Mouse (Mus musculus): ENCODE measurements at regions not wholly inside any gene's neighbourhood (a gene's known extent, or its start where the extent isn't known, plus 50 kb on each side); places are given as distances from the start of the nearest gene placed in this dataset.

- Histone ChIP-seq H3K4me1 (replicated peaks) (peaks cover 7% of the 10 kb centered on the region; the same call in 1 of the 2 replicates), H3K27me3 (ENCODE audit: insufficient read depth, poor library complexity, severe bottlenecking) (no peaks in the 10 kb centered on the region), H3K4me3 (no peak overlapping the region), H3K36me3 (no peaks in the 10 kb centered on the region), H3K27ac (no peak overlapping the region; the same call in 1 of the 2 replicates), H3K9me3 (no peaks in the 10 kb centered on the region)
- DNase-seq (ENCODE audit: low spot score), result no peak
- 78% methylated on average over 13 of the region's 13 CpGs for WGBS
Observed at GRCm38 (mm10) chr2:75405524-75406214, 253.4 kb upstream of the Hnrnpa3 start.

- H3K4me3 ChIP-seq, result no peak overlapping the region
- H3K27me3 ChIP-seq (ENCODE audit: insufficient read depth, poor library complexity, severe bottlenecking), result no peaks in the 10 kb centered on the region
- H3K4me1 ChIP-seq (replicated peaks), result peaks cover 7% of the 10 kb centered on the region; the same call in 1 of the 2 replicates
- DNase-seq (ENCODE audit: low spot score), result no peak
- H3K36me3 ChIP-seq, result no peaks in the 10 kb centered on the region
- 69% methylated on average over 6 of the region's 6 CpGs for WGBS
- H3K9me3 ChIP-seq, result no peaks in the 10 kb centered on the region
- H3K27ac ChIP-seq, result no peak overlapping the region; the same call in 1 of the 2 replicates
Observed at GRCm38 (mm10) chr2:75406721-75407455, 252.2 kb upstream of the Hnrnpa3 start.

GRCm38 (mm10) chr2:75407560-75407959 is 251.5 kb upstream of the Hnrnpa3 start:
- Histone ChIP-seq H3K27ac (no peak overlapping the region), H3K27me3 (ENCODE audit: insufficient read depth, poor library complexity, severe bottlenecking) (no peaks in the 10 kb centered on the region), H3K9me3 (no peaks in the 10 kb centered on the region), H3K4me3 (no peak overlapping the region), H3K36me3 (no peaks in the 10 kb centered on the region), H3K4me1 (replicated peaks) (peaks cover 7% of the 10 kb centered on the region; the same call in 1 of the 2 replicates)
- DNase-seq (ENCODE audit: low spot score), result no peak
- WGBS, result 79% methylated on average over 4 of the region's 4 CpGs

- 93% methylated on average over 2 of the region's 2 CpGs for WGBS
- Histone ChIP-seq H3K27me3 (ENCODE audit: insufficient read depth, poor library complexity, severe bottlenecking) (no peaks in the 10 kb centered on the region), H3K36me3 (no peaks in the 10 kb centered on the region), H3K27ac (no peak overlapping the region), H3K4me1 (replicated peaks) (peaks cover 7% of the 10 kb centered on the region; the same call in 1 of the 2 replicates), H3K9me3 (no peaks in the 10 kb centered on the region), H3K4me3 (no peak overlapping the region)
- DNase-seq (ENCODE audit: low spot score), result no peak
Observed at GRCm38 (mm10) chr2:75408016-75408415, 251.0 kb upstream of the Hnrnpa3 start.

GRCm38 (mm10) chr2:75409806-75410205 is 249.3 kb upstream of the Hnrnpa3 start:
- Histone ChIP-seq H3K4me3 (no peak overlapping the region), H3K27ac (no peak overlapping the region), H3K9me3 (no peaks in the 10 kb centered on the region), H3K4me1 (replicated peaks) (peaks cover 7% of the 10 kb centered on the region; the same call in 1 of the 2 replicates), H3K27me3 (ENCODE audit: insufficient read depth, poor library complexity, severe bottlenecking) (no peaks in the 10 kb centered on the region), H3K36me3 (no peaks in the 10 kb centered on the region)
- WGBS, result 92% methylated on average over 7 of the region's 7 CpGs
- no peak for DNase-seq (ENCODE audit: low spot score)

- DNase-seq (ENCODE audit: low spot score), result no peak
- Histone ChIP-seq H3K4me3 (no peak overlapping the region), H3K4me1 (replicated peaks) (no peaks in the 10 kb centered on the region), H3K27ac (no peak overlapping the region), H3K9me3 (no peaks in the 10 kb centered on the region), H3K36me3 (no peaks in the 10 kb centered on the region), H3K27me3 (ENCODE audit: insufficient read depth, poor library complexity, severe bottlenecking) (no peaks in the 10 kb centered on the region)
- WGBS, result 92% methylated on average over 5 of the region's 5 CpGs
Observed at GRCm38 (mm10) chr2:75412735-75413134, 246.3 kb upstream of the Hnrnpa3 start.

- no peaks in the 10 kb centered on the region for H3K9me3 ChIP-seq
- H3K4me1 ChIP-seq (replicated peaks), result peaks cover 10% of the 10 kb centered on the region; the same call in 1 of the 2 replicates
- no peak for DNase-seq (ENCODE audit: low spot score)
- 88% methylated on average over 2 of the region's 2 CpGs for WGBS
- H3K4me3 ChIP-seq, result no peak overlapping the region
- H3K36me3 ChIP-seq, result no peaks in the 10 kb centered on the region
- H3K27me3 ChIP-seq (ENCODE audit: insufficient read depth, poor library complexity, severe bottlenecking), result no peaks in the 10 kb centered on the region
- no peak overlapping the region for H3K27ac ChIP-seq
Observed at GRCm38 (mm10) chr2:75418689-75419088, 240.4 kb upstream of the Hnrnpa3 start.

- Histone ChIP-seq H3K9me3 (no peaks in the 10 kb centered on the region), H3K4me1 (replicated peaks) (peaks cover 14% of the 10 kb centered on the region), H3K27me3 (ENCODE audit: insufficient read depth, poor library complexity, severe bottlenecking) (no peaks in the 10 kb centered on the region), H3K27ac (no peak overlapping the region), H3K36me3 (no peaks in the 10 kb centered on the region), H3K4me3 (no peak overlapping the region)
- no peak for DNase-seq (ENCODE audit: low spot score)
- WGBS, result 90% methylated on average over 1 of the region's 1 CpGs
Observed at GRCm38 (mm10) chr2:75419142-75419541, 239.9 kb upstream of the Hnrnpa3 start.

GRCm38 (mm10) chr2:75422798-75423685 is 236.0 kb upstream of the Hnrnpa3 start:
- H3K27ac ChIP-seq, result no peak overlapping the region; the same call in 1 of the 2 replicates
- no peak overlapping the region for H3K4me3 ChIP-seq
- H3K36me3 ChIP-seq, result no peaks in the 10 kb centered on the region
- WGBS, result 83% methylated on average over 20 of the region's 20 CpGs
- H3K9me3 ChIP-seq, result no peaks in the 10 kb centered on the region
- peaks cover 33% of the 10 kb centered on the region for H3K4me1 ChIP-seq (replicated peaks)
- DNase-seq (ENCODE audit: low spot score), result no peak
- H3K27me3 ChIP-seq (ENCODE audit: insufficient read depth, poor library complexity, severe bottlenecking), result no peaks in the 10 kb centered on the region

- H3K36me3 ChIP-seq, result no peaks in the 10 kb centered on the region
- DNase-seq (ENCODE audit: low spot score), result peak; percentile 15
- no peak overlapping the region for H3K4me3 ChIP-seq
- H3K27me3 ChIP-seq (ENCODE audit: insufficient read depth, poor library complexity, severe bottlenecking), result no peaks in the 10 kb centered on the region
- peaks cover 33% of the 10 kb centered on the region for H3K4me1 ChIP-seq (replicated peaks)
- H3K27ac ChIP-seq, result 0 out of 2 replicates have a peak overlapping the region, but pooled peaks have one; percentile 40
- WGBS, result 40% methylated on average over 5 of the region's 5 CpGs
- no peaks in the 10 kb centered on the region for H3K9me3 ChIP-seq
Observed at GRCm38 (mm10) chr2:75423872-75424271, 235.2 kb upstream of the Hnrnpa3 start.

GRCm38 (mm10) chr2:75424363-75424762 is 234.7 kb upstream of the Hnrnpa3 start:
- H3K27me3 ChIP-seq (ENCODE audit: insufficient read depth, poor library complexity, severe bottlenecking), result no peaks in the 10 kb centered on the region
- no peak for DNase-seq (ENCODE audit: low spot score)
- H3K36me3 ChIP-seq, result no peaks in the 10 kb centered on the region
- peak overlapping the region; percentile 40; the same call in 1 of the 2 replicates for H3K27ac ChIP-seq
- 51% methylated on average over 7 of the region's 7 CpGs for WGBS
- no peak overlapping the region for H3K4me3 ChIP-seq
- H3K4me1 ChIP-seq (replicated peaks), result peaks cover 33% of the 10 kb centered on the region
- no peaks in the 10 kb centered on the region for H3K9me3 ChIP-seq

GRCm38 (mm10) chr2:75424911-75425310 is 234.2 kb upstream of the Hnrnpa3 start:
- Histone ChIP-seq H3K9me3 (no peaks in the 10 kb centered on the region), H3K4me3 (no peak overlapping the region), H3K36me3 (no peaks in the 10 kb centered on the region), H3K27me3 (ENCODE audit: insufficient read depth, poor library complexity, severe bottlenecking) (no peaks in the 10 kb centered on the region), H3K27ac (peak overlapping the region; percentile 60; the same call in 1 of the 2 replicates), H3K4me1 (replicated peaks) (peaks cover 33% of the 10 kb centered on the region)
- DNase-seq (ENCODE audit: low spot score), result no peak
- WGBS, result 80% methylated on average over 14 of the region's 14 CpGs

Measured in hindbrain, embryonic 10.5 days (tissue).